Mouse (Mus musculus) testis, adult 2 months (tissue): ENCODE measurements around the gene Nt5dc2. TPM values are rescaled to one million over a fixed set of nuclear protein-coding genes. Genes with fewer than 3 reads are reported as not detected.
A peak's percentile ranks its signal among the peaks of the same experiment; 100 is the strongest.

Source experiments
- H3K27ac ChIP-seq: fragments of 200-500 bp; 2 replicates; pipeline ENCODE4 v1.5.1; 2012; ENCODE audit warnings: low read depth, low read length; ENCODE audit not compliant: control insufficient read depth, insufficient read depth
- H3K27me3 ChIP-seq: fragments of 200-500 bp; 2 replicates; pipeline ENCODE4 v1.6.1; 2012; ENCODE audit warnings: mild to moderate bottlenecking, low read length, moderate library complexity; ENCODE audit not compliant: control insufficient read depth, insufficient read depth
- H3K36me3 ChIP-seq: fragments of 200-500 bp; 2 replicates; pipeline ENCODE4 v1.6.1; 2012; ENCODE audit warnings: mild to moderate bottlenecking, low read length; ENCODE audit not compliant: control insufficient read depth, insufficient read depth
- H3K4me1 ChIP-seq: fragments of 200-500 bp; 2 replicates; pipeline ENCODE4 v1.6.1; 2012; ENCODE audit warnings: low read length; ENCODE audit not compliant: control insufficient read depth, insufficient read depth
- H3K4me3 ChIP-seq: fragments of 200-500 bp; 2 replicates; pipeline ENCODE4 v1.5.1; 2012; ENCODE audit warnings: low read depth, mild to moderate bottlenecking, low read length, moderate library complexity, mixed read lengths; ENCODE audit not compliant: control insufficient read depth
- CTCF ChIP-seq: fragments of 200-500 bp; IDR thresholded peaks from 2 replicates; pipeline ENCODE4 v1.5.1; 2012; ENCODE audit warnings: low read depth, mild to moderate bottlenecking, inconsistent platforms, low read length, moderate library complexity; ENCODE audit not compliant: control insufficient read depth, insufficient read depth, insufficient replicate concordance
- POLR2A ChIP-seq: fragments of 200-500 bp; IDR thresholded peaks from 2 replicates; pipeline ENCODE4 v1.6.1; 2012; ENCODE audit warnings: low read depth, mild to moderate bottlenecking, inconsistent platforms, low read length, moderate library complexity; ENCODE audit not compliant: control insufficient read depth
- polyA plus RNA-seq: library from polyadenylated mRNA; depleted of rRNA; stranded (reverse); fragments of >200 nt; gene quantifications from 2 replicates; pipeline ENCODE4 v1.2.3, GENCODE M21; 2012

Nt5dc2 gene
- polyA plus RNA-seq, 1 experiment = 24.4 TPM

DNA sequence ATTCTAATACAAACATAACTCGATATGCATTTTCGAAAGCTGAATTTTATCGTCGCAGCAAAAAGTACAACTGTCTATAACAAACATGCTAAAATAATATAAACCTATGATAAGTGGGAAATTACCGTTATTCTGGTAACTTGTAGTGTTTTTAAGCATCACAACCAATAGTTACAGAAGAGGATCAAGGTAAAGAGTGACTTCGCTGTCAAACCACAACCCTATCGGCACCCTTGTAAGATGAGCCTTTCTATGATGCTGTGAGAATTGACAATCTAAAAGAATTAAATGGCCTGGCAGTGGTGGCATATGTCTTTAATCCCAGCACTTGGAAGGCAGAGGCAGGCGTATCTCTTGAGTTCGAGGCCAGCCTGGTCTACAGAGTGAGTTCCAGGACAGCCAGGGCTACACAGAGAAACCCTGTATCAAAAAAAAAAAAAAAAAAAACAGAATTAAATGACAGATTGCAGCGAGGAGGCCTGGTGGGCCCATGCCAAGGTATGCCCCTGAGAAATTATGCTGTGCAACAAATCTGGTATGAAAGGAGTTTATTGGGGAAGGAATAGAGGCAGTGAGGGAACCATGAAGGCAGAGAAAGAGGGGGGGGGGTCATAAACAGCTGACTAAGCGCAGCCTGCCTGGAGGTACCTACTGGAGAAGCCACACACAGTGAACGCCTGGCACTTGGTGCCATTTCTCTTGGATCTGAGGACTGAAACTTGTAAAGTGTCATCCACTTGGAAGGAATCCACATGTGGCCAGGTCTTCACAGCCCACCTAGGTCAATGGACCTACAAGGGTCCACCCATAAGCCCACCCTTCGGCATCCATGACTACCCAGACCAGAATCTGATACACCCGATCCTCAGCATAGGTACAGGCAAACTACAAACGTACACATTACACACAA, 1.3 kb upstream of the Nt5dc2 start:
- TF ChIP-seq POLR2A (no peak), CTCF (no peak)
- Histone ChIP-seq H3K36me3 (no peaks in the 10 kb centered on the region), H3K4me3 (peak overlapping the region; percentile 93; the same call in 1 of the 2 replicates), H3K27me3 (no peaks in the 10 kb centered on the region), H3K4me1 (peaks cover 35% of the 10 kb centered on the region), H3K27ac (no peak overlapping the region)

DNA sequence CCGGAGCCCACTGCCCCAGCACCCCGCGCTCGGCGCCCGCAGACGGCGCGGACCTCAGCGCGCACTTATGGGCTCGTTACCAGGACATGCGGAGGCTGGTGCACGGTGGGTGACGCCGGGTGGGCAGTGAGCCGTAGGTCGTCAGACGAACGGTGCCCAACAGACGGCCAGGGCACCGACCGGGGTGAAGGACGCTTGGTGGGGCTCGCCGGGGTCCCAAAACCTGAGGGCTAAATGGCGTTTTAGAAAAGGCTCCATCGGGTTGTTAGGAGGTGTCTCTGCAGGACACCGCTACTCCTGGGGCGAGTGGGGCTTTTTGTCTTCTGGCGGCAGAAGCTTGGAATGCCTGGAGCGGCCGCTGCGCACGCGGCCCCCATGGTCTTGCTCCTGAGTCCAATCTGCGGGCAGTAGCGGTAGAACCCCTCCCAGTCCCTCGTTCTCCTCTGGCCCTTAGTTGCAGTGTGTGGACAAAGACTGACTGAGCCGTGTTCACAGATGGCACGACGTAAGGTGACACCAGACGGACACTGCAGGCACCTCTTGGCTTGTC, 494 bp downstream of the Nt5dc2 start:
- TF ChIP-seq POLR2A (no peak), CTCF (no peak)
- Histone ChIP-seq H3K4me3 (peak overlapping the region; percentile 86), H3K27me3 (no peaks in the 10 kb centered on the region), H3K36me3 (no peaks in the 10 kb centered on the region), H3K27ac (no peak overlapping the region), H3K4me1 (peaks cover 32% of the 10 kb centered on the region)

DNA sequence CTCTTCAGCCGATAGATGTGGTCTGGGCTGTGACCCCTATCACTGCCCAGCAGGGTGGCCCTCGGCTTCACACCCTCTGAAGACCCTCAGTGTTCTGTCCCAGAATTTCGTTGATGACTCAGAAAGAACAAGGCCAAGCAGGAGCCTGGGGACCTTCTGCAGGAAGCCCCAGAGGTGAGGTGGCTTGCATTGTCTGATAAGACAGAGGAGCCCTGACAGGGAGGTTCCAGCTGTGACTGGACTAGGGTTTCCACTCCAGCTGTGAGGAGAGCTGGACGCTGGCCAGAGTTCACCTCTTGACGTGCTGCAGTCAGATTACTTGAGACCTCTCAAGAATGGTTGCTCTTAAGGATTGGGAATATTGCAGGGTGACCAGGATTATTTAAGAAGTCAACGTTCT, 1.2 kb downstream of the Nt5dc2 start:
- Histone ChIP-seq H3K4me1 (peaks cover 32% of the 10 kb centered on the region), H3K27ac (no peak overlapping the region), H3K36me3 (no peaks in the 10 kb centered on the region)

DNA sequence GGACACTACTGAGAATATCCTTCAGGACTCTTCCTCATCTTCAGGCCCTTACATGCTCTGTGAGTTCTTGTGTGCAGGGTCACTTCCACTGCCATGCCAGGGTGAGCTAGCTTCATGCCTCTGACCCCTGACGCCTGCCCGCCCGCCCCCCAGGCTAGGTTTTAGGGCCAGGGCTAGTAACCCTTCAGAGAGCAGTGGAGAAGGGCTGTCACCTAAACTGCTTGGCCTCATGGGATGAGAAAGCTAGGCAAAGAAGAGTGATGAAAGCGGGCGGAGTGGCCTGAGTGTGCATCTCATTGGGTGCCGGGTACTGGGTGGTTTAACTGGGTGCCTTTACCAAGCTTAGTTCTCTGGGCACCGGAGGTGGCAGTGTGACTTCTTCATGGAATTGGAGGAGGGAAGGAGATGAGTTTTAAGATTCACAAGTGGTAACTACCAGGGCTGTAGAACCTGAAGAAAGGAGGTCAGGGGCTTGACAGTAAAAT, 1.7 kb downstream of the Nt5dc2 start:
- no peaks in the 10 kb centered on the region for H3K27me3 ChIP-seq
- no peaks in the 10 kb centered on the region for H3K36me3 ChIP-seq
- H3K27ac ChIP-seq = no peak overlapping the region
- no peak overlapping the region for H3K4me3 ChIP-seq
- TF ChIP-seq CTCF = no peak
- TF ChIP-seq POLR2A = no peak
- H3K4me1 ChIP-seq = peaks cover 32% of the 10 kb centered on the region

More for the DNA sequence above, 1.2 kb downstream of the Nt5dc2 start:
- TF ChIP-seq POLR2A (no peak), CTCF (no peak)
- Histone ChIP-seq H3K27me3 (no peaks in the 10 kb centered on the region), H3K4me3 (no peak overlapping the region)

DNA sequence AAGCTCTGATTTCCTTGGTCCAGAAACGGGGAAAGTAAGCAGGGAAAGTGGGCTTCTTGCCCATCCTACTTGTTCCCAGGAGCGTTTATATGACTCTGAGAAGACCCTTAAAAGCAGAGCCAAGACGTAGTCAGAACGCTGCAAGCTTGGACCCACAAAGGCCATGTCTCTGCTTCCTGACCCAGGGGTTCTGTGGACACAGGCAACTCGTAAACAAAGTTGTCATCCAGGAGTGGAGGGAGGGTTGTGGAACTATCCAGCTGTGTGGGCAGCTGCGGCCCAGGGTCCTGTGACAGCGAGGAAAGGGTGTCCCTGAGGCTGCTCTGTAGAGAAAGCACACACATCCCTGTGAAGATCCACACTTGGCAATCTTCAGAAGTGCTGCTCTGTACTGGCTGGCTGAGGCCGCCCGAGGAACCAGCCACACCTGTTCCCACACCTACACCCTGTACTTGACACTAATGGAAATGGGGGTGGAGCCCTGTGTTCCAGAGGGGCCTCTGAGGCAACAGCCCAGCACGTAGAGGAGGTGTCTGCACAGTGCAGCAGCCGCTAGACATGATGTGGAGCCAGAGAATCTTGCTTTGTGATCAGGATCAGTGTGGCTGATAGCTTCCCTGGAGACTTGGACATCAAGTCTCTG, 2.3 kb downstream of the Nt5dc2 start:
- Histone ChIP-seq H3K36me3 (no peaks in the 10 kb centered on the region), H3K27ac (no peak overlapping the region), H3K4me1 (peaks cover 30% of the 10 kb centered on the region)

DNA sequence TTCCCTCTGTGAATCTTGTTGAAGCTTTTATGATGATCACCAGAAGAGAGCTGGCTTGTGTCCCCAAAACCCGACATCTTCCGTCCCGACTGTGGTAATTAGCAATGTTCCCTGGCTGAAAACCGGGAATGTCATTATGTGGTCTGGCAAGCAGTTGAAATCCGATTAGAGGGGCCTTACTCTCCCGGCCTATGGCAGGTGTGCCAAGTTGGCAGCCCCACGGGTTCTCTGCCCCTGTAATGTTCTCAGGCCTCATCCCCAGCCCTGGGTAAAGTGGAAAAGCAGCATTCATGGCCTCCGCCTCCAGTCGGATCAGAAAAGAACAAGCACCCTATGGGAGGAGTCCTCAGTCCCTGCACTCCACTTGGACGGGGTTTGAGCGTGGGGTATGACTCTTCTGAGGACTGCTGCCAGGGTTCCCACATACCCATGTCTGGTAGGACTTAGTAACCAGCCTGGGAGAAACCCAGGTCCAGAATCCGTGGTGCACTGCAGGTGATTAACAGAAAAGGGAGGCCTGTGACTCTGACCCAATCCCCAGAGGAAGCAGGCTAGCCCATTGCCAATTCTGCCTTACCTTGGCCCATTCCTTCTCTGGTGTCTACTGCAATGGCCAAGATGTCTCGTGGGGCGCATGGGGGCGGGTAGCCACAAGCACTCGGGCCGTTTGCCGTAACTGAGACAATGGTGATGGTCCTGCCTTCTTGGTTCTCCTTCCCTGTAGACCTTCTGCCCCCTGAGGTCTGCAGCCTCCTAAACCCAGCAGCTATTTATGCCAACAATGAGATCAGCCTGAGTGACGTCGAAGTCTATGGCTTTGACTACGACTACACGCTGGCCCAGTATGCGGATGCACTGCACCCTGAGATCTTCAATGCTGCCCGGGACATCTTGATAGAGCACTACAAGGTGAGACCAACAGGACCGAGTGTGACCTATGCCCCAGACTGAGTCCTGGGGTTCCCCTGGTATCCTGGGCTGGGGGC, 3.5 kb downstream of the Nt5dc2 start:
- no peak overlapping the region for H3K4me3 ChIP-seq
- H3K27ac ChIP-seq = no peak overlapping the region
- TF ChIP-seq POLR2A = no peak
- H3K27me3 ChIP-seq = no peaks in the 10 kb centered on the region
- no peaks in the 10 kb centered on the region for H3K36me3 ChIP-seq
- peaks cover 24% of the 10 kb centered on the region for H3K4me1 ChIP-seq

More for the DNA sequence above, 2.3 kb downstream of the Nt5dc2 start:
- Histone ChIP-seq H3K4me3 (no peak overlapping the region), H3K27me3 (no peaks in the 10 kb centered on the region)
- TF ChIP-seq CTCF (no peak), POLR2A (no peak)
